Mouse (Mus musculus): ENCODE results near the gene Otx1. TPM values are rescaled to one million over a fixed set of nuclear protein-coding genes. Genes with fewer than 3 reads are reported as not detected.

Otx1 gene
- total and polyA plus RNA-seq, 3 experiments, result not detected

- Histone ChIP-seq H3K79me2 (ENCODE audit: control insufficient read depth, insufficient read depth, low read length, poor library complexity) (no peaks in the 10 kb centered on the region), H3K9ac (ENCODE audit: control insufficient read depth, low read depth, low read length, poor library complexity, severe bottlenecking) (no peak overlapping the region), H3K4me1 (ENCODE audit: control insufficient read depth in 1 of 2, insufficient read depth in 2 of 2, low read length in 2 of 2) (no peaks in the 10 kb centered on the region), H3K9me3 (replicated peaks; ENCODE audit: insufficient read depth, low read length) (no peaks in the 10 kb centered on the region), H3K4me3 (ENCODE audit: control insufficient read depth in 1 of 2, insufficient read depth in 1 of 2, low read depth in 2 of 2, low read length in 2 of 2) (no peak overlapping the region), H3K36me3 (ENCODE audit: control insufficient read depth in 1 of 2, insufficient read depth in 2 of 2, low read length in 2 of 2) (no peaks in the 10 kb centered on the region), H3K27ac (ENCODE audit: control insufficient read depth, low read depth, low read length) (no peak overlapping the region), H3K27me3 (ENCODE audit: control insufficient read depth in 1 of 2, insufficient read depth in 2 of 2, low read length in 2 of 2) (no peaks in the 10 kb centered on the region)
- DNase-seq (ENCODE audit: low read depth, low spot score), result no peak
- no peak for TF ChIP-seq MYC (IDR thresholded peaks at IDR 0.05; ENCODE audit: low read depth, low read length)
These were observed 37.2 kb upstream of the Otx1 start for GRCm38 (mm10) chr11:22039854-22040426.

- H3K79me2 ChIP-seq (ENCODE audit: control insufficient read depth, insufficient read depth, low read length, poor library complexity), result no peaks in the 10 kb centered on the region
- no peak for TF ChIP-seq MXI1 (IDR thresholded peaks at IDR 0.05; ENCODE audit: low read depth, low read length)
- no peak for TF ChIP-seq ETS1 (IDR thresholded peaks at IDR 0.05; ENCODE audit: low read depth, low read length)
- no peak for TF ChIP-seq POLR2AphosphoS2 (IDR thresholded peaks at IDR 0.05; ENCODE audit: low read length)
- no peak for TF ChIP-seq RAD21 (IDR thresholded peaks at IDR 0.05; ENCODE audit: low read depth, low read length)
- no peak for TF ChIP-seq ZKSCAN1 (IDR thresholded peaks at IDR 0.05; ENCODE audit: low read depth, low read length)
- TF ChIP-seq USF1 (IDR thresholded peaks at IDR 0.05; ENCODE audit: low read depth, low read length), result no peak
- no peak for TF ChIP-seq CTCF (IDR thresholded peaks at IDR 0.05 in 2 of 3, conservative IDR thresholded peaks at IDR 0.05 in 1 of 3; ENCODE audit: control insufficient read depth in 1 of 3, insufficient read depth in 1 of 3, low read depth in 2 of 3, low read length in 3 of 3, poor library complexity in 1 of 3, severe bottlenecking in 1 of 3)
- TF ChIP-seq SMC3 (IDR thresholded peaks at IDR 0.05; ENCODE audit: low read depth, low read length), result no peak
- TF ChIP-seq ZMIZ1 (IDR thresholded peaks at IDR 0.05; ENCODE audit: low read depth, low read length), result no peak
- TF ChIP-seq KAT2A (conservative IDR thresholded peaks at IDR 0.05; ENCODE audit: low read depth, low read length), result no peak
- TF ChIP-seq UBTF (IDR thresholded peaks at IDR 0.05; ENCODE audit: borderline replicate concordance, insufficient read depth, low read depth, low read length), result no peak
- no peak for TF ChIP-seq ZNF384 (IDR thresholded peaks at IDR 0.05; ENCODE audit: low read depth, low read length)
- no peak for TF ChIP-seq HCFC1 (IDR thresholded peaks at IDR 0.05; ENCODE audit: low read depth, low read length)
- TF ChIP-seq TAL1 (IDR thresholded peaks at IDR 0.05; ENCODE audit: low read length), result no peak
- no peak for TF ChIP-seq GATA1 (IDR thresholded peaks at IDR 0.05; ENCODE audit: low read depth, low read length)
- no peak for TF ChIP-seq GABPA (IDR thresholded peaks at IDR 0.05; ENCODE audit: low read depth, low read length)
- no peak for TF ChIP-seq MAFK (IDR thresholded peaks at IDR 0.05; ENCODE audit: borderline replicate concordance, low read depth, low read length)
- no peak for TF ChIP-seq BHLHE40 (IDR thresholded peaks at IDR 0.05; ENCODE audit: borderline replicate concordance, low read depth, low read length)
- no peaks in the 10 kb centered on the region for H3K4me1 ChIP-seq (ENCODE audit: control insufficient read depth in 1 of 2, insufficient read depth in 2 of 2, low read length in 2 of 2)
- H3K36me3 ChIP-seq (ENCODE audit: control insufficient read depth in 1 of 2, insufficient read depth in 2 of 2, low read length in 2 of 2), result no peaks in the 10 kb centered on the region
- no peaks in the 10 kb centered on the region for H3K27me3 ChIP-seq (ENCODE audit: control insufficient read depth in 1 of 2, insufficient read depth in 2 of 2, low read length in 2 of 2)
- no peak overlapping the region for H3K9ac ChIP-seq (ENCODE audit: control insufficient read depth, low read depth, low read length, poor library complexity, severe bottlenecking)
- no peak for DNase-seq (ENCODE audit: low read depth, low spot score)
- no peak overlapping the region for H3K27ac ChIP-seq (ENCODE audit: control insufficient read depth, low read depth, low read length)
- H3K4me3 ChIP-seq (ENCODE audit: control insufficient read depth in 1 of 2, insufficient read depth in 1 of 2, low read depth in 2 of 2, low read length in 2 of 2), result no peak overlapping the region
- no peaks in the 10 kb centered on the region for H3K9me3 ChIP-seq (replicated peaks; ENCODE audit: insufficient read depth, low read length)
These were observed 31.9 kb upstream of the Otx1 start for GRCm38 (mm10) chr11:22034564-22035105.
